Mouse (Mus musculus) layer of hippocampus, postnatal 36 days (tissue): Measurements from ENCODE around the gene Csf1. TPM values are rescaled to one million over a fixed set of nuclear protein-coding genes. Genes with fewer than 3 reads are reported as not detected.
"Not testable (repeated sequence)": the region's sequence is repeated elsewhere in the genome, so short reads cannot be mapped to it uniquely, and the experiment has no call there.

Experiments used
- DNase-seq, 2 experiments: peaks; one replicate each; pipeline ENCODE4 v3.0.0; 2022
- total RNA-seq, 2 experiments: library from RNA; stranded (reverse); gene quantifications; 2 replicates each; pipeline ENCODE4 v1.2.3; 2021

The Csf1 gene
- total RNA-seq, 2 experiments from 2014 or later: 19.0 to 20.1 TPM

- no peak for DNase-seq
Measured at GRCm38 (mm10) chr3:107748260-107748955, 11.9 kb downstream of the Csf1 start.

- DNase-seq: no peak
Measured at GRCm38 (mm10) chr3:107746026-107746425, 14.2 kb downstream of the Csf1 start.

DNA sequence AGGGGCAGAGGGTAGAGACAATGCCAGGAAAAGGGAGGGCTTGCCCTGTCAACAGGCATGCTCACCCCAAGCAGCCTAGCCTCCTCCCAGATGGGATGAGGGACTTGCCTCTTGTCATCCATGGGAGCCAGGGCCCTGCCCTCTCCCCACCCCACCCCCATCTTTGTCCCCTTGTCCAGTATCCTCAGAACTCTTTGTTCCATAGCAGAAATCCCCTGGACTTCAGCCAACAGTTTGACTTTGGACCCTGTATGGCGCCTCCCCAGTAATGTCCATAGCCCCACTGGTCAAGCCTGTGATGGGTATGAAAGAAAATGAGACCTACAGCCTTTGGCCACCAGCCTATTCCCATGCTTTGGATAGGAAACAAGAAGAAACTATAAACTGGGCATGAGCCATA is 16.6 kb downstream of the Csf1 start:
- no peak for DNase-seq

DNA sequence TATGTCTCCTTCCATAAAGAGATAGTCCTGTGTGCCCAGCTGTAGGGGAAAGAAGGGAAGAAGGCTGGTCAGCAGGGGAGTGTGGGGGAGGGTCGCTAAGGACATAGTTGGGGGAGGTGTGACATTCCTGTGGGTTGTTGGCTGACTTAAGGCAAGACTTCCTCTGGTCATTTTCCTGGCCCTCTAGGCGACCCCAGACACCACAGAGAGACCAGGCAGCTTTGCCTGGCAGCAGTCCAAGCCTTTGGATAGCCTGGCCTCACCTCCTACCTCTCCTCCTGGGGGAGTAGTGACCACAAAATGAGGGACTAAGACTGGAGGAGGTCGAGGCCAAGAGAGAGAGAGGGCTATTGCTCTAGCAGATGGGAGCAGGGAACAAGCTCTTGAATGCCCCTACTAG is 17.2 kb downstream of the Csf1 start:
- DNase-seq: no peak

DNA sequence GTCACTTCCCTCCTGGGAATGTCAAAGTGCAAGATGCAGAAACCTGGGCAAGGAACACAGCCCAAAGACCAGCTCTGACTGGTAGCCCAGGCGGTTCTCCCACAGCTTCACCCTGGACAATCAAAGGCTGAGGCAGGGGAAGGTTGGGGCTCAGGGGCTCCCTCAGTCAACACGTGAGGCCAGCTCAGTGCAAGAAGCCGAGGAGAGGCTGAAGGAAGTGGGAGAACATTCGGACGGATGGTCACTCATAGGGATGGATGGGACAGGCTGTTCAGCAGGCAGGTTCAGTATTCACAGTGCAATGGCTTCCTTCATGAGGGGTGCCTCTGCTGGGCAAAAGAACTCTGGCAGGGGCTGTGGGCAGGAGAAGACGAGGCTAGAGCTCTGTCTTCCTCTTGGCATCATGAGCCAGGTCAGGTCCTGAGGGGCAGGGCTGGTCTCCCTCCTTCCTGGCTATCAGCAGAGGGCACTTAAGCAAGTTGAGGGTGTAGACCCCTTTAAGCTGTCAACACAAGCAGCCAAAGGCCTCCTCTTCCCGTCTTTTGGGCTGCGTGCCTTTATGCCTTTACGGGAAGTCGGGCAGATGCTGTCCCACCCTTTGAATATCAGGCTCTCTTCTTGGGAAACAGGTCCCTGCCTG is 18.1 kb downstream of the Csf1 start:
- no peak for DNase-seq

DNA sequence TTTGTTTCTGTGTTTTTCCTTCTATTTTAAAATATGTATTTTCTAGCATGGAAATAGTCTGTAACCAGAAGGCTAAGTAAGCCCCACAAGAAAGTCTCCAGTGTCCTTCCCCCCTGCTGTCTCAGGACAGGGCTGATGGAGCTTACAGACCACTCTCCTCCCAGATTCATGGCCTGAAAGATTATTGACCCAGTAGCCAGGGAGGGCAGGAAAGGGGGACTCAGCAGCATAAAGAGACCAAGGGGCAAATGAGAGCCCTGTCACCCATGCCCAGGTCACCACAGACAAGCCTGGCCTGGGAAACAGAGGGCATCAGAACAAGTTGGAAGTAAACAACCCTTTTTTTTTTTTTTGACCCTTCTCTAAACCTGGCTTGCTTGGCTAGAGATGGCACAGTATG is 18.9 kb downstream of the Csf1 start:
- DNase-seq: no peak

GRCm38 (mm10) chr3:107740578-107741207 is 19.6 kb downstream of the Csf1 start:
- no peak for DNase-seq

DNA sequence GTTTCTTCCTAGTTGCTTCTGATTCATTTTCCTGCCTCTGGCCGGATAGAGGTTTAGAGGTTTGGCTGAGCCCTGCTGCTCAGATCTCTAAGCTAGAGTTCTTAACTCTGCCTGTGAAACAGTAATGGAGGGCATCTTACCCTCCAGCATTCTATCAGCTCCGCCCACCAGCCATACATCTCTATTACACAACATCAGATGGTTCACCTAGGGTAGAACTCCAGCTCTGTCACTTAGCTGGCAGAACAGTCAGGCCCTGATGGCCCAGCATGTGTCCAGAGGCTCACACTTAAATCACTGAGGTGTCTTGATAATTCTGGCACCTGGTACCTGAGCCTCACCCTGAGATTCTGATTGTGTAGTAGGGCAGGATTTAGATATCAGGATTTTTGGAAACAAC is 20.3 kb downstream of the Csf1 start:
- DNase-seq: no peak

- DNase-seq: no peak
Measured at GRCm38 (mm10) chr3:107739456-107739855, 20.8 kb downstream of the Csf1 start.

DNA sequence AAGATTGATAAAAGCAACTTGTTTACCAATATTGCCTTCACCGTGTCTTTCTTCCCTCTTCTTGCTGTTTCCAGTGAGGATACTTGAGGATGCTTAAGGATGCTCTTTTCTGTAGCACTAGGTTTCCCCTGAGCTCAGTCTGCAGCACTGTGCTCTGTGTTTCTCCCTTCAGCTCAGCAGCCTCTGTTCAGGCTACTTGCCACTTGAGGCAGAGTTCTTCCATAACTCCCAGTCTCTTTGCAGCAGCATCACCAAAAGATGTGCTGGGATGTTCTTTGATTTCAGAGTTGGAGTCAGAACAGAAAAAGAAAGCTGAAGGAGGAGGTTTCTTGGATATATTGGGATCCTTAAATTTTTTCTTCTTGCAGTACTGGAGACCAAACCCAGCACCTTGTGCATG is 21.6 kb downstream of the Csf1 start:
- no peak for DNase-seq

DNA sequence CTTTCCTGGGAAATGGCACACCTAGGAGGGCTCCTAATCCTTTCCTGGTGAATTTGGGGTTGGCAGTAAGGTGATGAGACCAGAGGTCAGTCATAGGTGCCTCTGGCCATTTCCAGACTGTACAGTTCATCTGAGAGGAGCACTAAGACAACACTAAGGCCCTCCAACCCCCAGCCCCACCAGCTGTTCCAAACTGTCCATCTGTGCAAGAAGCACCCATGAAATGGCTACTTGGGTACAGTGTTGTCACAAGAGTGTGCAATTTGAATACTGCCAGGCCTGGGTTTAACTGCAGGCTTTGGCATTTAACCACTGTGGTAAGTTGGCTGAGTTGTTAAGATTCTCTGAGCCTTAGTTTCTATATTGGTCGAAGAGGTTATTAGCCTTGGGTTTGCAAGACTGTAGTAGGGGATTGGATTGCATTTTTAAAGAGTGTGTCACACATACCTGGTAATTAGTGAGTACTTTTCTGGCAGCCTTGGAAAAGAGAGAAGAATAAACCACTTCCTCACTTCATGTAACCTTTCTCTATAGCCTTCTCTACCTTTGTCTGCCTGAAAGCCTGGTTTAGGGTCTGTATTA is 22.6 kb downstream of the Csf1 start:
- no peak for DNase-seq

DNA sequence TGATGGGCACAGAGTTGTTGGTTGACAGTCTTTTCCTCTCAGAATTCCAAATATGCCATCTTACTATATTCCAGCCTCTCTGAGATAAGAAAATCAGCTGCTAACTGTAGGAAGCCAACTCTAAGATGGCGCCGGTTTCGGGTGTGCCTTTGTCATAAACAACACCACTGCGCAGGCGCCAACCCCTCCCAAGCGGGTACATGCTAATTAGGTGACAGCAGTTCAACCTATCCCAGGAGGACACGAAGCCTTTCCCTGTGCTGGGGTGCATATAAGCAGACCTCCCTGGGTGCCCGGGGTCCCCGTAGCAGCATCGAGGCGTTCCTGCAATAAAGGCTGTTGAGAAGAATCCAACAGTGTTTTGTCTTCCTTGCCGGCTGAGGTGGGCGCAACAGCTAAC is 24.6 kb downstream of the Csf1 start:
- DNase-seq: not testable (repeated sequence)

DNA sequence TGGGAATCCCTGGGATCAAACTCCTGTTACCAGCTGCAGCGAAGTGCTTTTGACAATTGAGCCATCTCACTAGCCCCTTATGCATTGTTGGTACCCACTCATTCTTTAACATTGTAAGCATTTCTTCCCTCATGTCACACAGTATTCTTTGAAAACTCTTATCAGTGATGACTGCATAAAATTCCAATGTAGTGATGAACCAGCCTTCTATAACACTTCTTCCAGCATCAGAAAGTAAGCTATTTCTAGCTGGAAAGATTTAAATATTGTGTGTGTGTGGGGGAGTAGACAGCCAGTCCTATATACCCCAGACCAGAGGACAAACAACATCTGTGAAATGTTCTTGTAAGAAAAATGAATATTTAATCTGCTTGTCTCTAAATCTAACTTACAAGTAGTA is 26.9 kb downstream of the Csf1 start:
- DNase-seq: no peak

- no peak for DNase-seq
Measured at GRCm38 (mm10) chr3:107730236-107730635, 30.0 kb downstream of the Csf1 start.

- DNase-seq: no peak
Measured at GRCm38 (mm10) chr3:107728509-107728908, 31.8 kb downstream of the Csf1 start.

DNA sequence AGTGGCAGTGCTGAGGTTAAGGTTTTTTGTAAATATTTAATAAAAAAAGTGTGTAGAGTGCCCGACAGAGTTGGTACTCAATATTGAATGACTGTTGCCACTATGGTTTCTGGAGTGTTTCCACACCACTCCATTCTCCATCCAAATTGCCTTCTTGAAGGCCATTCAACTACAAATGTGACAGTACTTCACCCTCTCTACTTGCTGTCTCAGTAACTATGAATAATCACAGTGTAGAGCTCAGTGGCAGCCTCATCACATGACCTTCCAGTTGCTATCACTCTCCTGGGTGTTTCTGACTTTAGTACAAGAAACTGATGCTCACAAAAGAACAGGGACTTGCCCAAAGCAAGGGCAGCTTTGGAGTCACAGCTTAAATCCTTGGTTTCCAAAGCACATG is 44.3 kb downstream of the Csf1 start:
- DNase-seq: no peak

GRCm38 (mm10) chr3:107714276-107714933 is 45.9 kb downstream of the Csf1 start:
- DNase-seq: no peak

- no peak for DNase-seq
Measured at GRCm38 (mm10) chr3:107712081-107712480, 48.2 kb downstream of the Csf1 start.

- no peak for DNase-seq
Measured at GRCm38 (mm10) chr3:107709156-107709555, 51.1 kb downstream of the Csf1 start.

GRCm38 (mm10) chr3:107707239-107707638 is 53.0 kb downstream of the Csf1 start:
- DNase-seq: no peak

DNA sequence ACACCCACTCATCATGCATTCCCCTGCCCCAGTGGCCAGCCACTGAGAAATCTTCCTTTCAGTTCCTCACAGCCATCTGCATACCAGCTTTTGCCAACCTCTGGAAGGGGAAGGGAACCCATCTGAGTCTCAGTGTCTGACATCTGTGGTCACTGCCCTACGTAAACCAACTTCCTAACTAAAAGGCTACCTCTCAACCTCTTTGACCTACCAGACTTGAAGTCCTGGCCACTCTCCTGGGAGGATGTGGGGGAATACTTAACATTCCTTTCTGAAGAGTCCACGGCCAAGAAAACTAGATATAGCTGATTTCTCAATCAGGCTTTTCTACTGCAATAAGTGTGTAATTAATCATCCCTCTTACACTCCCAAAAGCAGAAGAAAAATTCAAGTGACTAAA is 54.1 kb downstream of the Csf1 start:
- DNase-seq: no peak

DNA sequence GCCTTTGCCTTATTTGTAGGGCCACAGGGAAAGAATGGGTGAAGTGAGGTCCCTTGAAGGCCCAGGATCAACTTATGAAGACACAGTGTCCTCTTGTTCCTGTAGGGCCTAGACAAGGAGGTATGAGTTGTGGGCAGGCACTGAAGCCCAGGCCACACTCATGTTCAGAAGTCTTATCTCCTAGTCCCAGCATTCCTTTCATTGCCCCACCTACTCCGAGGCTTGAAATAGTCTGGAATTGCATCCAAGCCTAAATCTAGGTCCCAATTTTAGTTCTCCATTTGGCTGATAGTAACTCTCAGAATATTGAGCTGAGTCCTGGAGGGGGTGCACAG is 55.9 kb downstream of the Csf1 start:
- DNase-seq: no peak

GRCm38 (mm10) chr3:107703675-107704370 is 56.4 kb downstream of the Csf1 start:
- DNase-seq: no peak
